Mouse (Mus musculus): ENCODE measurements around the gene Adamts18. TPM values are rescaled to one million over a fixed set of nuclear protein-coding genes. Genes with fewer than 3 reads are reported as not detected.

The Adamts18 gene
- polyA plus RNA-seq, 1 experiment from 2014 or later, result 2.5 TPM

- Histone ChIP-seq H3K9ac (no peak overlapping the region), H3K4me3 (no peak overlapping the region), H3K4me1 (no peaks in the 10 kb centered on the region), H3K36me3 (no peaks in the 10 kb centered on the region), H3K4me2 (no peak overlapping the region), H3K27me3 (replicated peaks) (no peaks in the 10 kb centered on the region), H3K27ac (replicated peaks) (no peak overlapping the region), H3K9me3 (no peaks in the 10 kb centered on the region)
- WGBS, result 72% methylated on average over 2 of the region's 2 CpGs
- no peak for ATAC-seq (ENCODE audit: extremely low read depth, insufficient number of reproducible peaks, low FRiP score, low TSS enrichment)
These were observed 95.4 kb downstream of the Adamts18 start for GRCm38 (mm10) chr8:113753153-113753552.

GRCm38 (mm10) chr8:113752349-113752748, 96.2 kb downstream of the Adamts18 start:
- H3K4me3 ChIP-seq, result no peak overlapping the region
- no peak overlapping the region for H3K4me2 ChIP-seq
- H3K4me1 ChIP-seq, result no peaks in the 10 kb centered on the region
- no peak overlapping the region for H3K9ac ChIP-seq
- H3K27ac ChIP-seq (replicated peaks), result no peak overlapping the region
- H3K36me3 ChIP-seq, result no peaks in the 10 kb centered on the region
- H3K9me3 ChIP-seq, result no peaks in the 10 kb centered on the region
- WGBS, result 77% methylated on average over 3 of the region's 3 CpGs
- no peak for ATAC-seq (ENCODE audit: extremely low read depth, insufficient number of reproducible peaks, low FRiP score, low TSS enrichment)
- H3K27me3 ChIP-seq (replicated peaks), result no peaks in the 10 kb centered on the region

- no peak overlapping the region for H3K9ac ChIP-seq
- no peak overlapping the region for H3K4me2 ChIP-seq
- no peaks in the 10 kb centered on the region for H3K4me1 ChIP-seq
- H3K4me3 ChIP-seq, result no peak overlapping the region
- no peak for ATAC-seq (ENCODE audit: extremely low read depth, insufficient number of reproducible peaks, low FRiP score, low TSS enrichment)
- H3K27me3 ChIP-seq (replicated peaks), result no peaks in the 10 kb centered on the region
- WGBS, result 74% methylated on average over 9 of the region's 9 CpGs
- H3K36me3 ChIP-seq, result no peaks in the 10 kb centered on the region
- H3K9me3 ChIP-seq, result no peaks in the 10 kb centered on the region
- no peak overlapping the region for H3K27ac ChIP-seq (replicated peaks)
These were observed 113.0 kb downstream of the Adamts18 start for GRCm38 (mm10) chr8:113735496-113736060.

GRCm38 (mm10) chr8:113725331-113725730, 123.2 kb downstream of the Adamts18 start:
- Histone ChIP-seq H3K9me3 (no peaks in the 10 kb centered on the region), H3K27me3 (replicated peaks) (no peaks in the 10 kb centered on the region), H3K4me3 (no peak overlapping the region), H3K4me2 (no peak overlapping the region), H3K27ac (replicated peaks) (no peak overlapping the region), H3K9ac (no peak overlapping the region), H3K4me1 (peaks cover 6% of the 10 kb centered on the region; the same call in 1 of the 2 replicates), H3K36me3 (no peaks in the 10 kb centered on the region)
- ATAC-seq (ENCODE audit: extremely low read depth, insufficient number of reproducible peaks, low FRiP score, low TSS enrichment), result no peak
- 67% methylated on average over 8 of the region's 8 CpGs for WGBS

- H3K4me3 ChIP-seq, result no peak overlapping the region
- WGBS, result 32% methylated on average over 5 of the region's 5 CpGs
- ATAC-seq (ENCODE audit: extremely low read depth, insufficient number of reproducible peaks, low FRiP score, low TSS enrichment), result no peak
- no peak overlapping the region for H3K4me2 ChIP-seq
- H3K36me3 ChIP-seq, result no peaks in the 10 kb centered on the region
- H3K4me1 ChIP-seq, result peaks cover 6% of the 10 kb centered on the region; the same call in 1 of the 2 replicates
- H3K27me3 ChIP-seq (replicated peaks), result no peaks in the 10 kb centered on the region
- no peaks in the 10 kb centered on the region for H3K9me3 ChIP-seq
- H3K9ac ChIP-seq, result no peak overlapping the region
- H3K27ac ChIP-seq (replicated peaks), result no peak overlapping the region
These were observed 124.5 kb downstream of the Adamts18 start for GRCm38 (mm10) chr8:113723873-113724538.

DNA sequence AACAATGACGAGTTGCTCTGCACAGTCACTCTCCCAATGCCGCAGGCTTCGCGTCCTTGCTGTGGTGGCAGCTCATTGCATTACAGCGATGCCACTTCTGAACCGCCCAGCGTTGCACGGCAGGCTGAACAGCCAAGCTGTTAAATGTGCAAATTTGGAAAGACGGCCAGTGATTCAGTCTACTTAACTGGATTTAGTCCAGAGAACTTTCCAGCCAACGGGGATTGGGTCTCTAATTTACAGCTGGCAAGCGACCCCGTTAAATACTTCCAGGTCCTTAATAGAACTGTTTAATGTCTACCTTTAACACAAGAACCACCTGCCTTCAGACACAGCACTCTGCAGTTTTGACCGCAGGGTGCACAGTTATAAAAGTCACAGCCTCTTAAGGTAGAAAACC, 127.1 kb downstream of the Adamts18 start:
- no peak for ATAC-seq (ENCODE audit: extremely low read depth, insufficient number of reproducible peaks, low FRiP score, low TSS enrichment)
- Histone ChIP-seq H3K9ac (no peak overlapping the region), H3K27ac (replicated peaks) (no peak overlapping the region), H3K27me3 (replicated peaks) (no peaks in the 10 kb centered on the region), H3K36me3 (no peaks in the 10 kb centered on the region), H3K9me3 (no peaks in the 10 kb centered on the region), H3K4me3 (no peak overlapping the region), H3K4me2 (no peak overlapping the region), H3K4me1 (peaks cover 6% of the 10 kb centered on the region; the same call in 1 of the 2 replicates)
- WGBS, result 83% methylated on average over 13 of the region's 13 CpGs

DNA sequence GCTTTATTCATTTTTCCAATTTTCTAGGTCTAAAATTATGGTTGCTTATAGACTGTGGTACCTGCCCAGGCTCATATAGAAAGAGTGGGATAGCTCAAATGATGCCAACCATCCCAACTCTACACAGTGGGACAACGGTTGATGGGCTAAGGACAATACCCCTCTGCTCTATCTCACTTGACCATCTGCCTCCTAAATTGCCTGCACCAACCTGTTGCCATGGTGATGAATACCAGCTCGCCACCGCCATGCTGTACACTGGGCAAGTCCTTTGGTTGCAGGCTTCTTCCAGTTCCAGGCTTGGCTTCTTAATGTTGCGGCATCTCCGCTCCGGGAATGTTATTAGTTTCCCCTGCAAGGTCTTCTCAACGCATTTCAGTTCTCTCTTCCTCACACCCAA, 143.6 kb downstream of the Adamts18 start:
- H3K9ac ChIP-seq, result no peak overlapping the region
- H3K27me3 ChIP-seq (replicated peaks), result no peaks in the 10 kb centered on the region
- no peak overlapping the region for H3K4me3 ChIP-seq
- WGBS, result 77% methylated on average over 7 of the region's 7 CpGs
- H3K27ac ChIP-seq (replicated peaks), result no peak overlapping the region
- ATAC-seq (ENCODE audit: extremely low read depth, insufficient number of reproducible peaks, low FRiP score, low TSS enrichment), result no peak; the same call in 1 of the 2 replicates
- H3K9me3 ChIP-seq, result no peaks in the 10 kb centered on the region
- no peaks in the 10 kb centered on the region for H3K36me3 ChIP-seq
- no peak overlapping the region for H3K4me2 ChIP-seq
- no peaks in the 10 kb centered on the region for H3K4me1 ChIP-seq

DNA sequence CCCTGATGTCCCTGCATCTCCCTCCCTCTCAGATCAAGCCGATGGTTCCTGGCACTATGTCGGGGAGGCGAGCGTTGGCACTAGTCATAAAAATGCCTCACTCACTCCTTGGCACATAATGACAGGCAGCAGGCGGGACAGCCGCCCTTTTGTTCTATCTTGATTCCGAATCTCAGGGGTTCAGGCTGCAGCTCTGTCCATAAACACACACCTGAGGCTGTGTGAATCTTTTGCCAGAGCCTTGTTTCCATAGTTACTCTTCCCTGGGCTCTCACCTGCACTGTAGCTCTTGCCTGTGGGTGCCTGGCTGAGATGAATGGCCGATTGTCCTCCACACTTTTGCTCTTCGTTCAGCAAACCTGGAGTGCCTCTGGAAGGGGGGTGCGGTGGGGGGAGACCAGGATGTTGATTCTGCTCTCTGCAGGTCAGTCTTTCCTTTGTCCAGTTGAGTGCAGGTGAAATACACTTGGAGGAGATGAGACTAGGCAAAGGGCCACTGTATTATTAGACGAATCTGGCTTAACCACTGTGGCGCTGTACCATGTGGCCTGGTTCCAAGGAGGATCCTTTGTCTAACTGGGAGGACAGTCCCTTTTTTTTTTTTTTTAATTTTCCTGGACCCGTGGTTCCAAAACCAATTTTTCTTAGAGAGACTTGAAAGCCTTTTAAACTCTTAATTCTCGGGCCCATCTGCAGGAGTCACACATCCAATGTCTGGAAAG, 156.8 kb downstream of the Adamts18 start:
- 76% methylated on average over 14 of the region's 14 CpGs for WGBS
- Histone ChIP-seq H3K4me3 (no peak overlapping the region), H3K9me3 (no peaks in the 10 kb centered on the region), H3K4me1 (no peaks in the 10 kb centered on the region), H3K27ac (replicated peaks) (no peak overlapping the region), H3K4me2 (no peak overlapping the region), H3K9ac (no peak overlapping the region), H3K36me3 (no peaks in the 10 kb centered on the region), H3K27me3 (replicated peaks) (no peaks in the 10 kb centered on the region)
- no peak for ATAC-seq (ENCODE audit: extremely low read depth, insufficient number of reproducible peaks, low FRiP score, low TSS enrichment)

GRCm38 (mm10) chr8:113688543-113688915, 160.0 kb downstream of the Adamts18 start:
- Histone ChIP-seq H3K27ac (replicated peaks) (no peak overlapping the region), H3K9ac (no peak overlapping the region), H3K4me3 (no peak overlapping the region), H3K4me1 (no peaks in the 10 kb centered on the region), H3K27me3 (replicated peaks) (no peaks in the 10 kb centered on the region), H3K4me2 (no peak overlapping the region), H3K9me3 (no peaks in the 10 kb centered on the region), H3K36me3 (no peaks in the 10 kb centered on the region)
- ATAC-seq (ENCODE audit: extremely low read depth, insufficient number of reproducible peaks, low FRiP score, low TSS enrichment), result no peak
- 79% methylated on average over 8 of the region's 8 CpGs for WGBS

- no peaks in the 10 kb centered on the region for H3K36me3 ChIP-seq
- no peak overlapping the region for H3K4me2 ChIP-seq
- ATAC-seq (ENCODE audit: extremely low read depth, insufficient number of reproducible peaks, low FRiP score, low TSS enrichment), result no peak
- H3K27ac ChIP-seq (replicated peaks), result no peak overlapping the region
- H3K4me3 ChIP-seq, result no peak overlapping the region
- H3K4me1 ChIP-seq, result no peaks in the 10 kb centered on the region
- no peak overlapping the region for H3K9ac ChIP-seq
- H3K27me3 ChIP-seq (replicated peaks), result no peaks in the 10 kb centered on the region
- 71% methylated on average over 17 of the region's 17 CpGs for WGBS
- H3K9me3 ChIP-seq, result no peaks in the 10 kb centered on the region
These were observed 160.5 kb downstream of the Adamts18 start for GRCm38 (mm10) chr8:113687889-113688542.

GRCm38 (mm10) chr8:113679361-113679760, 169.2 kb downstream of the Adamts18 start:
- H3K4me3 ChIP-seq, result no peak overlapping the region
- no peaks in the 10 kb centered on the region for H3K27me3 ChIP-seq (replicated peaks)
- ATAC-seq (ENCODE audit: extremely low read depth, insufficient number of reproducible peaks, low FRiP score, low TSS enrichment), result no peak
- no peaks in the 10 kb centered on the region for H3K4me1 ChIP-seq
- no peak overlapping the region for H3K27ac ChIP-seq (replicated peaks)
- H3K9ac ChIP-seq, result no peak overlapping the region
- no peak overlapping the region for H3K4me2 ChIP-seq
- WGBS, result 47% methylated on average over 3 of the region's 3 CpGs
- no peaks in the 10 kb centered on the region for H3K36me3 ChIP-seq
- H3K9me3 ChIP-seq, result no peaks in the 10 kb centered on the region

All from heart, embryonic 13.5 days (tissue).